In the genomic region with DNA sequence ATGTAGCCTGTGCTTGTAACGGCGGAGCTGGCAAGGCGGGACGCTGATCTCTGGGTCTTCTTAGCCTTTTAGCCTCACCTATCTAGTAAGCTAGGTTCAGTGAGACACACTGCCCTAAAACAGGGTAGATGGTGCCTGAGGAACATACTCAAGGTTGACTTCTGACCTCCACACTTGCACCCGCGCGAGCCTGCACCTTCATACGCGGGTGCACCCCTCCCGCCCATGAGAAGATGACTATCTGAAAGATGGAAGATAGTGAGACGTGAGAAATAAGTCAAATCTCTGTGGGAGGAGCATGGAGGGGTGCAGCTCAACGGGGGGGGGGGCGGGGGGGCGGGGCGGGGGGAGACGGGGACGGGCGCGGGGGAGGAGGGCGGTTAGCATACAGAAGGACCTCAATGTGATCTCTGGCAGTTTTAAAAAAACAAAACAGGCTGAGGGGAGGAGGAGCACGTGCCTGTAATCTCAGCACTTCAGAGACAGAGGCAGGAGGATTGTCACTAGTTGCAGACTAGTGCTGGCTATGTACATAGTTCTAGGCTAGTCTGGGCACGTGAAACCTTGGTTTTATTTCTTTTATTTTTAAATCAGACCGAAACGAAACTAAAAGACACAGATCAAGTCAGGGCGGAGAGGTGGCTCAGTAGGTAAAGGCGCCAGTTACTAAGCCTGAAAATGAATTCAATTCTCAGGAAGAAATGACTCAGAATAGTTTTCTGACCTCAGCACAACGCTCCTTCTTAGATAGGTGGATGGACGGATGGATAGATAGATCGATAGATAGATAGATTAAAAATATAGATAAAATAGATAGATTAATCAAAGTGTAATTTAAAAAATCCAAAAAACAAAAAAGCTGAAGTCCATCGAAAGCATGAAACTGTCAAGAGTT, we compare ENCODE assay signal across 8 mouse cellular contexts. TPM values are rescaled to one million over a fixed set of nuclear protein-coding genes. Genes with fewer than 3 reads are reported as not detected.
A peak's percentile ranks its signal among the peaks of the same experiment; 100 is the strongest.
DNase-seq lines count a peak whose midpoint lies in the region; ATAC-seq and TF ChIP-seq lines count a peak whose summit lies in the region.

No protein-coding gene starts in this region.

- H3K27me3 ChIP-seq in testis, adult 2 months (ENCODE audit: control insufficient read depth, insufficient read depth, low read length) = no peaks in the 10 kb centered on the region
- H3K27me3 ChIP-seq in limb, embryonic 10.5 days (ENCODE audit: low read depth, poor library complexity, severe bottlenecking) = no peaks in the 10 kb centered on the region
- H3K27me3 ChIP-seq in neural tube, embryonic 12.5 days (replicated peaks) = no peaks in the 10 kb centered on the region

- peak overlapping the region; percentile 58 for H3K27ac ChIP-seq in testis, adult 2 months (ENCODE audit: control insufficient read depth, insufficient read depth, low read depth, low read length)
- H3K27ac ChIP-seq in limb, embryonic 10.5 days = no peak overlapping the region
- no peak overlapping the region for H3K27ac ChIP-seq in neural tube, embryonic 12.5 days

- H3K4me3 ChIP-seq in testis, adult 2 months (ENCODE audit: control insufficient read depth, low read depth, low read length) = peak overlapping the region; percentile 45
- H3K4me3 ChIP-seq in limb, embryonic 10.5 days = peak overlapping the region; percentile 87
- no peak overlapping the region; the same call in 1 of the 2 replicates for H3K4me3 ChIP-seq in neural tube, embryonic 12.5 days

- ATAC-seq in neural tube, embryonic 12.5 days (ENCODE audit: low FRiP score, low read depth) = no peak

- DNase-seq in adrenal gland, postnatal 10 days = peak; percentile 22
- DNase-seq in adrenal gland, postnatal 4 days (ENCODE audit: low spot score in 2 of 2) = no peak
- no peak for DNase-seq in testis, postnatal 14 days (ENCODE audit: low spot score)
- DNase-seq in limb, embryonic 10.5 days (ENCODE audit: low spot score) = no peak
- no peak for DNase-seq in ovary, postnatal 14 days (ENCODE audit: low spot score)
- no peak for DNase-seq in frontal cortex, postnatal 36 days (ENCODE audit: low spot score in 2 of 2)

- H3K36me3 ChIP-seq in testis, adult 2 months (ENCODE audit: control insufficient read depth, insufficient read depth, low read length) = peaks cover 2% of the 10 kb centered on the region; the same call in 1 of the 2 replicates
- peaks cover 5% of the 10 kb centered on the region for H3K36me3 ChIP-seq in limb, embryonic 10.5 days
- peaks cover 7% of the 10 kb centered on the region for H3K36me3 ChIP-seq in neural tube, embryonic 12.5 days

- no peaks in the 10 kb centered on the region for H3K9me3 ChIP-seq in limb, embryonic 10.5 days (replicated peaks)
- no peaks in the 10 kb centered on the region for H3K9me3 ChIP-seq in neural tube, embryonic 12.5 days

- H3K4me1 ChIP-seq in testis, adult 2 months (ENCODE audit: control insufficient read depth, insufficient read depth, low read length) = peaks cover 7% of the 10 kb centered on the region
- peaks cover 15% of the 10 kb centered on the region for H3K4me1 ChIP-seq in limb, embryonic 10.5 days
- peaks cover 15% of the 10 kb centered on the region for H3K4me1 ChIP-seq in neural tube, embryonic 12.5 days

- no peak for TF ChIP-seq POLR2A in testis, adult 2 months (IDR thresholded peaks at IDR 0.05; ENCODE audit: control insufficient read depth, low read depth, low read length)

- no peak for TF ChIP-seq CTCF in testis, adult 2 months (IDR thresholded peaks at IDR 0.05; ENCODE audit: control insufficient read depth, insufficient read depth, insufficient replicate concordance, low read depth, low read length)

- WGBS in limb, embryonic 10.5 days = 33% methylated on average over 29 of the region's 30 CpGs
- 41% methylated on average over 27 of the region's 30 CpGs for WGBS in neural tube, embryonic 12.5 days

- H3K9ac ChIP-seq in neural tube, embryonic 12.5 days = no peak overlapping the region

- peak overlapping the region; percentile 75 for H3K4me2 ChIP-seq in neural tube, embryonic 12.5 days (replicated peaks)

RNA-seq across cellular contexts. Expression of a gene that starts 0.8 kb away (rescaled TPM):
- total RNA-seq in adrenal gland, postnatal 10 days (2021) = 10 to 100 TPM; 59.4 to 61.0 TPM
- 10 to 100 TPM; 75.0 to 75.9 TPM for total RNA-seq in adrenal gland, postnatal 4 days (2021)
- polyA plus RNA-seq in testis, adult 2 months (2012; rRNA removed) = 19.5 and 25.9 TPM in 2 replicates
- 28.9 and 29.4 TPM in 2 replicates for polyA plus RNA-seq in limb, embryonic 10.5 days (2016; fragmentation: Nextera tagmentation; extraction: Ambion mirVana)
- polyA plus RNA-seq in neural tube, embryonic 12.5 days (2016; fragmentation: Nextera tagmentation; extraction: Ambion mirVana) = 22.3 and 24.6 TPM in 2 replicates

RNA-seq across cellular contexts. Expression of a gene that starts 41.6 kb away (rescaled TPM):
- total RNA-seq in adrenal gland, postnatal 10 days (2021) = 10 to 100 TPM; 38.3 to 41.0 TPM
- 10 to 100 TPM; 45.7 to 49.6 TPM for total RNA-seq in adrenal gland, postnatal 4 days (2021)
- 3.8 and 4.7 TPM in 2 replicates for polyA plus RNA-seq in testis, adult 2 months (2012; rRNA removed)
- polyA plus RNA-seq in limb, embryonic 10.5 days (2016; fragmentation: Nextera tagmentation; extraction: Ambion mirVana) = 76.8 and 78.2 TPM in 2 replicates
- polyA plus RNA-seq in neural tube, embryonic 12.5 days (2016; fragmentation: Nextera tagmentation; extraction: Ambion mirVana) = 147 and 154 TPM in 2 replicates

RNA-seq across cellular contexts. Expression of a gene that starts 51.5 kb away (rescaled TPM):
- 10 to 100 TPM; 32.4 to 32.9 TPM for total RNA-seq in adrenal gland, postnatal 10 days (2021)
- 10 to 100 TPM; 59.6 to 62.7 TPM for total RNA-seq in adrenal gland, postnatal 4 days (2021)
- 6.8 and 10.1 TPM in 2 replicates for polyA plus RNA-seq in testis, adult 2 months (2012; rRNA removed)
- polyA plus RNA-seq in limb, embryonic 10.5 days (2016; fragmentation: Nextera tagmentation; extraction: Ambion mirVana) = 83.6 and 100 TPM in 2 replicates
- polyA plus RNA-seq in neural tube, embryonic 12.5 days (2016; fragmentation: Nextera tagmentation; extraction: Ambion mirVana) = 37.0 and 44.8 TPM in 2 replicates

Comparison
In these comparisons a context has a peak if more than half of its experiments do, and no peak if none do; other contexts are left out.
1. RNA of a gene that starts 41.6 kb away (polyA plus RNA-seq): 147 to 154 TPM in neural tube, embryonic 12.5 days and 76.8 to 78.2 TPM in limb, embryonic 10.5 days; 3.8 to 4.7 TPM in testis, adult 2 months; every median in the first group is over 10 times any median in the second.